Mouse (Mus musculus): ENCODE measurements around the gene Tsku. TPM values are rescaled to one million over a fixed set of nuclear protein-coding genes. Genes with fewer than 3 reads are reported as not detected.

The Tsku gene
- polyA plus RNA-seq, 1 experiment from 2014 or later, result 10.9 TPM

DNA sequence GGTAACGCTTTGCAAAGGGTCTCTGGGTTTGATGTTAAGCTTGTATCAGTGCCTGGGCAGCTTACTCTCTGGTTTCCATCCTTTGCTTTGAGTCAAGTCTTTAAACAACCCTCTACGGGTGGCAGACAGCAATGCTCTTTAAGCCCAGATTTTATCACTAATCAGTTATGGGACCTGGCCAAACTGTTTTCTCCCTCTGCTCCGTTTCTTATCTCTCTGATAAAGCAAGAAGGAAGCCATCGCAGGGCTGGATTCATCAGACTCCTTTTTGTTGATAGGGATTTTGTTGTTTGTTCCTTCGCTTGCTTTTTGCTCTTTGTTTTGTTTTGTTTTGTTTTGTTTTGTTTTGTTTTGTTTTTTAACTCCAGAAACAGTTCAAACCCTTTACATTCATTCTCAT, 20.8 kb downstream of the Tsku start:
- WGBS, result 57% methylated on average over 5 of the region's 5 CpGs
- ATAC-seq (ENCODE audit: insufficient read depth, low FRiP score, low read depth), result no peak
- no peaks in the 10 kb centered on the region for H3K36me3 ChIP-seq
- H3K27ac ChIP-seq, result no peak overlapping the region
- H3K9me3 ChIP-seq, result no peaks in the 10 kb centered on the region
- H3K9ac ChIP-seq, result no peak overlapping the region
- H3K4me1 ChIP-seq, result peaks cover 3% of the 10 kb centered on the region; the same call in 1 of the 2 replicates
- H3K27me3 ChIP-seq (replicated peaks), result peaks cover 9% of the 10 kb centered on the region; the same call in 1 of the 2 replicates
- no peak overlapping the region for H3K4me2 ChIP-seq
- no peak overlapping the region for H3K4me3 ChIP-seq (replicated peaks)

- no peaks in the 10 kb centered on the region for H3K27me3 ChIP-seq (replicated peaks)
- no peak overlapping the region for H3K9ac ChIP-seq
- no peak overlapping the region for H3K4me3 ChIP-seq (replicated peaks)
- no peaks in the 10 kb centered on the region for H3K9me3 ChIP-seq
- no peak overlapping the region for H3K4me2 ChIP-seq
- ATAC-seq (ENCODE audit: insufficient read depth, low FRiP score, low read depth), result no peak
- WGBS, result 71% methylated on average over 3 of the region's 3 CpGs
- no peak overlapping the region for H3K27ac ChIP-seq
- no peaks in the 10 kb centered on the region for H3K36me3 ChIP-seq
- H3K4me1 ChIP-seq, result peaks cover 17% of the 10 kb centered on the region
Measured at GRCm38 (mm10) chr7:98333987-98334386, 27.1 kb downstream of the Tsku start.

DNA sequence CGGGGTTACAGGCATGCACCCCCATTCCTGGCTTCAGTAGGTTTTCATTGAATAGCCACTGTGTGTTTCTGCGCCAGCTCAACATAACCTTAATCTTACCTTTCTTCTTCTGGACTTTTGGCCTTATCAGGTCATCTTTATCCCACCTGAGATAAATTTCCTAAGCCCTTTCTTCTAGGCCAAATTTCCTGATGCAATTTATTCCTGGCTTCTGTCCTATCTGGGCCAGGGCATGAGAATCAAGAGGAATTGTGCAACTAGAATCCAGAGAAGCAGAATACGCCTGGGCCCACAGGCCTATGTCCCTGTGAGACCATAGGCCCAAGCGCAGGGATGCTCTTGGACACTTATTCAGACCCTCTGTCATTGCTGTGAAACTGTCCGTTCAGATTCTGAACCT, 27.6 kb downstream of the Tsku start:
- H3K27ac ChIP-seq, result no peak overlapping the region
- no peak overlapping the region for H3K4me2 ChIP-seq
- H3K9me3 ChIP-seq, result no peaks in the 10 kb centered on the region
- no peak for ATAC-seq (ENCODE audit: insufficient read depth, low FRiP score, low read depth)
- no peak overlapping the region for H3K9ac ChIP-seq
- H3K27me3 ChIP-seq (replicated peaks), result no peaks in the 10 kb centered on the region
- peaks cover 17% of the 10 kb centered on the region for H3K4me1 ChIP-seq
- 95% methylated on average over 5 of the region's 5 CpGs for WGBS
- no peak overlapping the region for H3K4me3 ChIP-seq (replicated peaks)
- no peaks in the 10 kb centered on the region for H3K36me3 ChIP-seq

DNA sequence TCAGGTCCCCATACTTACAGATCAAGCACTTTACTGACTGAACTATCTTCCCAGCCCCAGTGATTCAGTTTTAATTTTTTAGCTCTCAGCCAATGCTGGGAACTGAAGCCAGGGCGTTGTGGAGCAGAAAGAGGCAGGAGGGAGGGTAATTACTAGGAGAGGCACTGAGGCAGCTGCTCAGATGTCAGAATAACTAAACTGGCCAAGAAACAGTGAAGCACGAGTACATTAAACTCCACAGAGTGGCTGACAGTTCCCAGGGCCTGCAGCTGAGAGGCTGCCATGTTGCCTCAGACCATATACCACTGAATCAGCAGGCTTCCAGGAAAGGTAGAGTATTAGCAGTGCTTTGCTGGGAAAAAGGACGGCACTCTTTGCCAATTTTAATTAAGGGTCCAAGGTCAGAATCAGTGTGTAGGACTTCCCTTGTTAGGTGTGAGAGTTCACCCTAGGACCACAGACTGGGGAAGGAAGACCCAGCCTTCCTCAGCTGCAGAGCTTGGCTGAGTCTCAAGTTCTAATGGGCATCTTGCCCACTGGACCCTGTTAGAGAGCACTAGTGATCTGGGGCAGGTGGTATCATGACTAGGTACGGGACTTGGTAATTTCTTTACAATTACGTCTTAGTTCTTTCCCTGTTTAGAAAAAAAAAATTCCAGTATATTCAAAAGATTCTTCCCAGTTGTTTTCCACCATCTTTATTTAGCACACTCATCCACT, 28.3 kb downstream of the Tsku start:
- Histone ChIP-seq H3K4me2 (no peak overlapping the region), H3K27me3 (replicated peaks) (no peaks in the 10 kb centered on the region), H3K4me1 (peaks cover 17% of the 10 kb centered on the region), H3K4me3 (replicated peaks) (no peak overlapping the region), H3K9me3 (no peaks in the 10 kb centered on the region), H3K36me3 (no peaks in the 10 kb centered on the region), H3K27ac (no peak overlapping the region; the same call in 1 of the 2 replicates), H3K9ac (no peak overlapping the region)
- no peak for ATAC-seq (ENCODE audit: insufficient read depth, low FRiP score, low read depth)
- WGBS, result 53% methylated on average over 5 of the region's 5 CpGs

GRCm38 (mm10) chr7:98331932-98332331, 29.2 kb downstream of the Tsku start:
- WGBS, result 10% methylated on average over 3 of the region's 3 CpGs

GRCm38 (mm10) chr7:98330375-98331002, 30.6 kb downstream of the Tsku start:
- H3K4me2 ChIP-seq, result no peak overlapping the region
- 34% methylated on average over 2 of the region's 2 CpGs for WGBS
- no peak for ATAC-seq (ENCODE audit: insufficient read depth, low FRiP score, low read depth)
- H3K36me3 ChIP-seq, result no peaks in the 10 kb centered on the region
- H3K27me3 ChIP-seq (replicated peaks), result no peaks in the 10 kb centered on the region
- H3K9me3 ChIP-seq, result no peaks in the 10 kb centered on the region
- H3K9ac ChIP-seq, result no peak overlapping the region
- H3K27ac ChIP-seq, result no peak overlapping the region
- peaks cover 17% of the 10 kb centered on the region for H3K4me1 ChIP-seq
- H3K4me3 ChIP-seq (replicated peaks), result no peak overlapping the region

More at GRCm38 (mm10) chr7:98331932-98332331, 29.2 kb downstream of the Tsku start:
- Histone ChIP-seq H3K9ac (no peak overlapping the region), H3K4me2 (no peak overlapping the region), H3K27ac (no peak overlapping the region), H3K27me3 (replicated peaks) (no peaks in the 10 kb centered on the region), H3K36me3 (no peaks in the 10 kb centered on the region), H3K4me1 (peaks cover 17% of the 10 kb centered on the region), H3K9me3 (no peaks in the 10 kb centered on the region), H3K4me3 (replicated peaks) (no peak overlapping the region)
- ATAC-seq (ENCODE audit: insufficient read depth, low FRiP score, low read depth), result no peak

DNA sequence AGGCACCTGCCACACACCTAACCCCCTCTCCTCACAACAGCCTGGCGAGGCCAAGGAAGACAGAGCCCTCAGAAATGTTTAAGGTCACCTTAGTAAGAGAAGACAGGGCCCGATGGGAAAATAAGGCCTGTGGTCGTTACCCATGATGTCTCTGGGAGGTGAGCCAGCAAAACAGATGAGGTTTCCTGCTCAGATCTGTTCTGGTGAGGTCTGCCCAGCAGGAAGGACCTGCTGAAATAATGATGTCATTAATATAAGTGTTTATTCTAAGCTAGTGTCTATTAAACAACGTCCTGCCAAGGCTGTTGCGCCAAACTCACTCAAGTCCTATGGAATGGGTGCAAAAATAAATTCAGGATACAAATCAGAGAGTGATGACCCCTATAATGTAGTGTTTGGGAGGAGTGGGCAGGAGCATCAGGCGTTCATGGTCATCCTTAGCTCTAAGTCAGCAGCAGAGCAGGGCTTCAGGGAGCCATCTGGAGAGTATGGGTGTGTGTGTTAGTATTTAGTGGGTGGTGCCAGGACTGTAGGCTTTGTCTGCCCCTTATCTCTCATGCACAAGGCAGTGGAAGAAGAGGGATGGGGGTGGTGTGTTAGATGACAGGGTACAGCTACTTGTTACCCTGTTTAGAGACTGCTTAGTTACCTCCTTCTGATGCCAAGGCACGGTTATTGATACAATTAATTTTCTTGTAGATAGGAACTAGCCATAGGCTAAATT, 31.3 kb downstream of the Tsku start:
- H3K27ac ChIP-seq, result no peak overlapping the region
- H3K4me2 ChIP-seq, result no peak overlapping the region
- H3K4me1 ChIP-seq, result peaks cover 17% of the 10 kb centered on the region
- no peak overlapping the region for H3K4me3 ChIP-seq (replicated peaks)
- ATAC-seq (ENCODE audit: insufficient read depth, low FRiP score, low read depth), result peak; percentile 93
- no peaks in the 10 kb centered on the region for H3K36me3 ChIP-seq
- WGBS, result 56% methylated on average over 7 of the region's 7 CpGs
- no peak overlapping the region for H3K9ac ChIP-seq
- no peaks in the 10 kb centered on the region for H3K27me3 ChIP-seq (replicated peaks)
- no peaks in the 10 kb centered on the region for H3K9me3 ChIP-seq

- 41% methylated on average over 2 of the region's 2 CpGs for WGBS
- Histone ChIP-seq H3K4me1 (peaks cover 17% of the 10 kb centered on the region), H3K4me3 (replicated peaks) (no peak overlapping the region), H3K9me3 (no peaks in the 10 kb centered on the region), H3K4me2 (no peak overlapping the region), H3K27me3 (replicated peaks) (no peaks in the 10 kb centered on the region), H3K27ac (no peak overlapping the region), H3K9ac (no peak overlapping the region), H3K36me3 (no peaks in the 10 kb centered on the region)
- no peak for ATAC-seq (ENCODE audit: insufficient read depth, low FRiP score, low read depth)
Measured at GRCm38 (mm10) chr7:98328311-98328710, 32.8 kb downstream of the Tsku start.

DNA sequence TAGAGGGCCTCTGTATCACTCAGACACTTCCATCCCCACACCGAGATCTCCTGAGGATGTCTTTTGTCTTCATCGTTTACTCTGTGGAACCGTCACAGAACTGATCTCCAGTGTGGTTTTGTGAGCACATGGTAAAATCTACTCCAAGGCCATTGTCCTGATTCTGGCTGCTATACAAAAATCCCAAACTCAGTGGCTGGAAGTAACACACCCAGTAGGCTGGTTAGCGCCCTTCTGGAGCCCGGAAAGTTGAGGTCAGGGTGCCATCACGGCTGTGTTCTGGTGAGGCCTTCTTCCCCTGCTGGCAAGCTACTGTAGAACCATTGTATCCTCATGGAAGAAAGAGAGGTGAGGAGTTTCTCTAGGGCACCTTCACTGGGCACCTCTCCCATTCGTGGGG, 35.1 kb downstream of the Tsku start:
- ATAC-seq (ENCODE audit: insufficient read depth, low FRiP score, low read depth), result no peak
- WGBS, result 79% methylated on average over 7 of the region's 7 CpGs
- Histone ChIP-seq H3K4me2 (no peak overlapping the region), H3K27ac (no peak overlapping the region), H3K4me3 (replicated peaks) (no peak overlapping the region), H3K9me3 (no peaks in the 10 kb centered on the region), H3K36me3 (no peaks in the 10 kb centered on the region), H3K4me1 (peaks cover 4% of the 10 kb centered on the region; the same call in 1 of the 2 replicates), H3K27me3 (replicated peaks) (no peaks in the 10 kb centered on the region), H3K9ac (no peak overlapping the region)

DNA sequence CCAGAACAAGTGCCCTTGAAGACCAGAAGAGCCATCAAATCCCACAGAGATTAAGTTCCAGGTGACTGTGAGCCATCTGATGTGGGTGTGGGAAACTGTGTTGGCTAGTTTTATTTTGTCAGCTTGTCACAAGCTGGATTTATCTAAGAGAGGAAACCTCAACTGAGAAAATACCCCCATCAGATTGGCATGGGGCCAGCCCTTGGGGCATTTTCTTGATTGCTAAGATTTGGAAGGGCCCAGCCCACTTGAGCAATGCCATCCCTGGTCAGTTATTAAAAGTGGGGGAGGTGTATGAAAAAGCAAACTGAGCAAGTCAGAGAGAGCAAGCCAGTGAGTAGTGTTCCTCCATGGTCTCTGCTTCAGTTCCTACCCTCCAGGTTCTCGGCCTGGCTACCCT, 36.9 kb downstream of the Tsku start:
- Histone ChIP-seq H3K27ac (no peak overlapping the region), H3K4me2 (no peak overlapping the region), H3K4me3 (replicated peaks) (no peak overlapping the region), H3K27me3 (replicated peaks) (no peaks in the 10 kb centered on the region), H3K9me3 (no peaks in the 10 kb centered on the region), H3K36me3 (no peaks in the 10 kb centered on the region), H3K4me1 (no peaks in the 10 kb centered on the region), H3K9ac (no peak overlapping the region)
- no peak for ATAC-seq (ENCODE audit: insufficient read depth, low FRiP score, low read depth)
- 75% methylated on average over 1 of the region's 1 CpGs for WGBS

DNA sequence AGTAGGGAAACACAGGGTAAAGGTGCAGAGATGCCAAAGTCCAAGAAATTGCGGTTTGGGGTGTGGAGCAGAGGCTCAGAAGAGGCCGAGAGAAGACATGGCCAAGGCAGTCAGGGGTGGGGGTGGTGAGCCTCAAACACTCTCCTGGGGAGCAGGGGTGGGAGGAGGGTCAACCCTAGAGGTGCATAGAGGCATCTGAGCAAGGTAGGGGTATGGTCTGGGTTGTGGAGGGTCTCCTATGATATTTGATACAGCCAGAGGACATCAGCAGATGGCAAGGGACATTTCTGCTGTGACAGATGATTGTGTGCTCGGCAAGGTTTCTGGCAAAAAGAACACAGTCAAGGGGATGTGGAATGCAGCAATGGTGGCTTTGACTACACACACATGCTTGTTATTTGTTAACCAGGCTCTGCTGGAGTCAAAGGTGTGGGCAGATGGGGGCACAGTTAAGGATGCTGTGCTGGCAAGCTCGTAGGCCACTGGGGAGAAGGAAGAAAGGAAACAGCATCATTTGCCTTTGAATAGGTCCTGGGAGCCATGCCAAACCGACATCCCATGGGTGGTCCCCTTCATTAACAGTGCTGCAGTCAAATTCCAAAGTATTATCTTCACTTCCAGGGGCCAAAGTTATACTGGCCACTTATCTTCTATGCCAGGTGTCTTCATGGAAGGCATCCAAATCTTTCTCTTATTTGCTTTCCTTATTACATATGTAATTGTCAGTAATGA, 37.7 kb downstream of the Tsku start:
- Histone ChIP-seq H3K9ac (no peak overlapping the region), H3K9me3 (no peaks in the 10 kb centered on the region), H3K4me2 (no peak overlapping the region), H3K36me3 (no peaks in the 10 kb centered on the region), H3K4me3 (replicated peaks) (no peak overlapping the region), H3K27ac (no peak overlapping the region), H3K4me1 (no peaks in the 10 kb centered on the region), H3K27me3 (replicated peaks) (no peaks in the 10 kb centered on the region)
- no peak for ATAC-seq (ENCODE audit: insufficient read depth, low FRiP score, low read depth)
- 44% methylated on average over 5 of the region's 5 CpGs for WGBS
